ENCODE assay signal across 8 mouse cellular contexts in the genomic region with DNA sequence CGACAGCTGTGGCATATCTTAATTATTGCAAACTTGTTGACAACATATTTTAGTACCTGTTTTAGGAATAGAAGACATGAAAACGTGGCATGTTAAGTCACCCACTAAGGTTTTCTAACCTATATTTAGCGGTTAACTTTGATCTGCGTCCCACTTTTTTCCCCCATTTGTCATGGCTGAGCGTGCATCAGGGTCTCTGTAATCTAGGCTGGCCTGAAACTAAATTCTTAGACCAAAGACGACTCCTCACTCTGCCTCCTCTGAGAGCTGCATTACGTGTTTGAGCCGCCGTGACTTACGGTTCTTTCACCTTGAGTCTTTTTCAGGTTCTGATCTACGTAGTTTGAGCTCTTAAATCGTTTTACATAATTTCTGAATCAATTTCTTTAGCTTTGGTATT. TPM values are rescaled to one million over a fixed set of nuclear protein-coding genes. Genes with fewer than 3 reads are reported as not detected.
DNase-seq lines count a peak whose midpoint lies in the region; ATAC-seq lines count a peak whose summit lies in the region.

No protein-coding gene starts in this region.

- ATAC-seq in lung, embryonic 16.5 days (ENCODE audit: low read depth): no peak

- H3K27ac ChIP-seq in lung, embryonic 16.5 days (ENCODE audit: low read length): 0 out of 2 replicates have a peak overlapping the region, but pooled peaks have one; percentile 63
- H3K27ac ChIP-seq in hindbrain, embryonic 10.5 days: peak overlapping the region; percentile 96

- H3K9ac ChIP-seq in lung, embryonic 16.5 days (ENCODE audit: low read length): peak overlapping the region; percentile 88

- H3K36me3 ChIP-seq in lung, embryonic 16.5 days (ENCODE audit: control insufficient read depth, insufficient read depth, low read length): peaks cover 24% of the 10 kb centered on the region
- H3K36me3 ChIP-seq in hindbrain, embryonic 10.5 days: peaks cover 62% of the 10 kb centered on the region

- H3K4me1 ChIP-seq in lung, embryonic 16.5 days (replicated peaks; ENCODE audit: control insufficient read depth, insufficient read depth, low read length): peaks cover 8% of the 10 kb centered on the region
- H3K4me1 ChIP-seq in hindbrain, embryonic 10.5 days (replicated peaks): peaks cover 18% of the 10 kb centered on the region

- H3K4me3 ChIP-seq in lung, embryonic 16.5 days (ENCODE audit: low read length): peak overlapping the region; percentile 98
- H3K4me3 ChIP-seq in hindbrain, embryonic 10.5 days: peak overlapping the region; percentile 82

- peak overlapping the region; percentile 78 for H3K4me2 ChIP-seq in lung, embryonic 16.5 days (ENCODE audit: low read depth, low read length)

- no peaks in the 10 kb centered on the region for H3K9me3 ChIP-seq in lung, embryonic 16.5 days (ENCODE audit: control insufficient read depth, low read length)
- no peaks in the 10 kb centered on the region for H3K9me3 ChIP-seq in hindbrain, embryonic 10.5 days

- no peaks in the 10 kb centered on the region for H3K27me3 ChIP-seq in lung, embryonic 16.5 days (ENCODE audit: control insufficient read depth, insufficient read depth, low read depth, low read length)
- no peaks in the 10 kb centered on the region for H3K27me3 ChIP-seq in hindbrain, embryonic 10.5 days (ENCODE audit: insufficient read depth, poor library complexity, severe bottlenecking)

- WGBS in lung, embryonic 16.5 days: 2% methylated on average over 12 of the region's 12 CpGs
- 4% methylated on average over 12 of the region's 12 CpGs for WGBS in hindbrain, embryonic 10.5 days

- no peak for DNase-seq in lung, postnatal 36 days
- peak; percentile 36 for DNase-seq in c-Kit-positive CD71-positive TER-119-negative erythroid progenitor cells, embryonic 14.5 days (ENCODE audit: low read depth)
- no peak for DNase-seq in hindbrain, embryonic 10.5 days (ENCODE audit: low spot score)
- DNase-seq in mesoderm, embryonic 11.5 days (ENCODE audit: low read depth, low spot score): peak; percentile 64
- no peak for DNase-seq in cerebellum, postnatal 25 days
- no peak for DNase-seq in layer of hippocampus, adult 9-10 months (ENCODE audit: low spot score)
- DNase-seq in right cerebral cortex, postnatal 36 days (ENCODE audit: low spot score in 2 of 2): no peak

RNA-seq across cellular contexts. Expression of a gene that starts 0.5 kb away (rescaled TPM):
- 55.7 TPM in 2 replicates for polyA plus RNA-seq in lung, embryonic 16.5 days (2015; fragmentation: Nextera tagmentation; extraction: Ambion mirVana)
- polyA plus RNA-seq in hindbrain, embryonic 10.5 days (2016; fragmentation: Nextera tagmentation; extraction: Ambion mirVana): 60.5 and 67.9 TPM in 2 replicates

RNA-seq across cellular contexts. Expression of a gene that starts 0.5 kb away (rescaled TPM):
- polyA plus RNA-seq in lung, embryonic 16.5 days (2015; fragmentation: Nextera tagmentation; extraction: Ambion mirVana): 1,031 and 1,063 TPM in 2 replicates
- polyA plus RNA-seq in hindbrain, embryonic 10.5 days (2016; fragmentation: Nextera tagmentation; extraction: Ambion mirVana): 863 and 960 TPM in 2 replicates

RNA-seq across cellular contexts. Expression of a gene that starts 43.6 kb away (rescaled TPM):
- 0.05 and 0.20 TPM in 2 replicates for polyA plus RNA-seq in lung, embryonic 16.5 days (2015; fragmentation: Nextera tagmentation; extraction: Ambion mirVana)
- polyA plus RNA-seq in hindbrain, embryonic 10.5 days (2016; fragmentation: Nextera tagmentation; extraction: Ambion mirVana): not detected in 2 replicates

RNA-seq across cellular contexts. Expression of a gene that starts 44.0 kb away (rescaled TPM):
- 139 and 148 TPM in 2 replicates for polyA plus RNA-seq in lung, embryonic 16.5 days (2015; fragmentation: Nextera tagmentation; extraction: Ambion mirVana)
- polyA plus RNA-seq in hindbrain, embryonic 10.5 days (2016; fragmentation: Nextera tagmentation; extraction: Ambion mirVana): 52.0 and 62.9 TPM in 2 replicates

RNA-seq across cellular contexts. Expression of a gene that starts 56.3 kb away (rescaled TPM):
- 73.0 and 85.7 TPM in 2 replicates for polyA plus RNA-seq in lung, embryonic 16.5 days (2015; fragmentation: Nextera tagmentation; extraction: Ambion mirVana)
- 54.3 and 85.4 TPM in 2 replicates for polyA plus RNA-seq in hindbrain, embryonic 10.5 days (2016; fragmentation: Nextera tagmentation; extraction: Ambion mirVana)

Comparison
In these comparisons a context has a peak if more than half of its experiments do, and no peak if none do; other contexts are left out.
1. DNase-seq: peak in c-Kit-positive CD71-positive TER-119-negative erythroid progenitor cells, embryonic 14.5 days (single experiment) and mesoderm, embryonic 11.5 days (single experiment); none in lung, postnatal 36 days (single experiment), hindbrain, embryonic 10.5 days (single experiment), cerebellum, postnatal 25 days (0 of 2), layer of hippocampus, adult 9-10 months (single experiment) and right cerebral cortex, postnatal 36 days (0 of 2).